Mouse (Mus musculus) midbrain, postnatal 0 days (tissue): ENCODE measurements around the gene Il7r. TPM values are rescaled to one million over a fixed set of nuclear protein-coding genes. Genes with fewer than 3 reads are reported as not detected.
"Not testable (repeated sequence)": the region's sequence is repeated elsewhere in the genome, so short reads cannot be mapped to it uniquely, and the experiment has no call there.

Source experiments
- ATAC-seq: fragments of 200-750 bp; cut with Nextera tagmentation; 2 replicates; pipeline ENCODE4 v1.8.0; 2017; ENCODE audit warnings: moderate number of reproducible peaks, mild to moderate bottlenecking, moderate TSS enrichment, moderate library complexity; ENCODE audit not compliant: low FRiP score
- DNase-seq: peaks from one replicate; pipeline ENCODE4 v3.0.0-alpha.2; 2015; ENCODE audit warnings: low spot score
- H3K27ac ChIP-seq: fragments of 300-500 bp; sonication (generic); 2 replicates; pipeline ENCODE4 v1.5.1; 2014; ENCODE audit warnings: low read depth, mild to moderate bottlenecking, low read length, mixed read lengths
- H3K27me3 ChIP-seq: fragments of 300-500 bp; sonication (generic); 2 replicates; pipeline ENCODE4 v1.6.1; 2014; ENCODE audit warnings: low read length, control low read depth, mixed read lengths; ENCODE audit not compliant: insufficient read depth
- H3K36me3 ChIP-seq: fragments of 300-500 bp; sonication (generic); 2 replicates; pipeline ENCODE4 v1.6.1; 2014; ENCODE audit warnings: low read length, control low read depth, mixed read lengths; ENCODE audit not compliant: insufficient read depth
- H3K4me1 ChIP-seq: fragments of 300-500 bp; sonication (generic); 2 replicates; pipeline ENCODE4 v1.6.1; 2014; ENCODE audit warnings: mild to moderate bottlenecking, control low read depth, antibody characterized with exemption, low read length, mixed read lengths; ENCODE audit not compliant: insufficient read depth
- H3K4me2 ChIP-seq: fragments of 300-500 bp; sonication (generic); 2 replicates; pipeline ENCODE4 v1.6.1; 2014; ENCODE audit warnings: low read depth, mild to moderate bottlenecking, low read length, mixed read lengths; ENCODE audit not compliant: poor library complexity, severe bottlenecking
- H3K4me3 ChIP-seq: fragments of 300-500 bp; sonication (generic); 2 replicates; pipeline ENCODE4 v1.5.1; 2014; ENCODE audit warnings: low read depth, mild to moderate bottlenecking, low read length, moderate library complexity
- H3K9ac ChIP-seq: fragments of 300-500 bp; sonication (generic); replicated peaks from 2 replicates; pipeline ENCODE4 v1.6.1; 2014; ENCODE audit warnings: mild to moderate bottlenecking, low read length, moderate library complexity, mixed read lengths; ENCODE audit not compliant: poor library complexity, severe bottlenecking
- H3K9me3 ChIP-seq: fragments of 300-500 bp; sonication (generic); 2 replicates; pipeline ENCODE4 v1.6.1; 2016; ENCODE audit warnings: low read length, control low read depth
- CTCF ChIP-seq: IDR thresholded peaks from 2 replicates; pipeline ENCODE4 v1.5.1; 2016; ENCODE audit warnings: antibody characterized with exemption, mild to moderate bottlenecking
- whole genome bisulfite sequencing: fragments of 180-500 bp; shearing (Covaris S2); extraction: QIAGEN DNeasy Blood & Tissue Kit; methylation state at CpG from one replicate; pipeline ENCODE4 v1.1.7; 2014; 5-methylcytosine and 5-hydroxymethylcytosine counted together
- polyA plus RNA-seq: library from polyadenylated mRNA; unstranded; fragments of >200 nt; fragmentation: Nextera tagmentation; extraction: Ambion mirVana; gene quantifications from 2 replicates; pipeline ENCODE4 v1.2.1, GENCODE M21; 2015
- total RNA-seq: library from RNA; depleted of rRNA; stranded (reverse); fragments of >200 nt; gene quantifications from 2 replicates; pipeline ENCODE4 v1.2.3, GENCODE M21; 2014

The Il7r gene
- total and polyA plus RNA-seq, 2 experiments from 2014 or later: 0.11 TPM; not detected in 1

DNA sequence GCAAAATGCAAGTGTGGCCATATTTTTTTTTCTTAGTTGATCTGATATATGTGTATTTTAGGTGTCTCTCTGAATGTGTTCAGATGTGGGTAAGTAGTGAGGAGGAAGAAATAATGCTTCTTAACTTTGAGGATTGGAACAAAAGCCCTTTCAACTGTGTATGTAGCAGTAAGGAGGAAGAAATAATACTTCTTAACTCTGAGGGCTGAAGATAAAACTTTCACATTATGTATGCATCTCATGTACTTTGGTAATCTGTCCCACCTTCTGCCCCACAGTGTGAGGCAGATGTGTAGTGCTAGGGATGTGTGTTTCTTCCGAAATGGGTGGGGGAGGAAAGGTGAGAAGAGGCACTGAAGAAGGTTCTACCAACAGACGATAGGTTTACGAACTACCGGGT lies 37.3 kb upstream of the Il7r start:
- Histone ChIP-seq H3K9me3 (no peaks in the 10 kb centered on the region), H3K27ac (no peak overlapping the region), H3K4me2 (no peak overlapping the region), H3K4me3 (no peak overlapping the region), H3K4me1 (no peaks in the 10 kb centered on the region), H3K27me3 (no peaks in the 10 kb centered on the region), H3K36me3 (no peaks in the 10 kb centered on the region), H3K9ac (no peak overlapping the region)
- no peak for ATAC-seq
- DNase-seq: no peak
- WGBS: 89% methylated on average over 4 of the region's 4 CpGs
- no peak for TF ChIP-seq CTCF

DNA sequence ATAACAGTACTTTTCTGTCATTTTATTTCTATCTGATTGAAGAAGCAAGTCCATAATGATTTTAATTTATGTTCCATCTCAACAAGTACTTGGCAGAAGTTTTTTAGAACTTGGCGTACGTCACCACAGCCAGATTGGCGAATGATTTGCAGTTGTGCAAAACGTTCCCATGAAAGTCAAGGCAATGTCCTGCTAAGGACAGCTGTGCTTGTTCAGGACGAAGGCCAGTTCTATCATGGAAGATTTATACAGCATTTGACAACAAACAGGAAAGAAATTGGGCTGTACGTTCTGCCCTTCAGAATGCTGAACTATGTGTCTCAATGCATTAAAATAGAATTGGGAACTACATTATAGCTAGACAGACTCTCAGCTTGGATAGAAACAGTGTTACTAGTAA lies 35.4 kb upstream of the Il7r start:
- ATAC-seq (no peak), DNase-seq (no peak)
- WGBS: 85% methylated on average over 6 of the region's 6 CpGs
- TF ChIP-seq CTCF: no peak
- Histone ChIP-seq H3K36me3 (no peaks in the 10 kb centered on the region), H3K4me2 (no peak overlapping the region), H3K9ac (no peak overlapping the region), H3K9me3 (no peaks in the 10 kb centered on the region), H3K27me3 (no peaks in the 10 kb centered on the region), H3K27ac (no peak overlapping the region), H3K4me3 (no peak overlapping the region), H3K4me1 (no peaks in the 10 kb centered on the region)

DNA sequence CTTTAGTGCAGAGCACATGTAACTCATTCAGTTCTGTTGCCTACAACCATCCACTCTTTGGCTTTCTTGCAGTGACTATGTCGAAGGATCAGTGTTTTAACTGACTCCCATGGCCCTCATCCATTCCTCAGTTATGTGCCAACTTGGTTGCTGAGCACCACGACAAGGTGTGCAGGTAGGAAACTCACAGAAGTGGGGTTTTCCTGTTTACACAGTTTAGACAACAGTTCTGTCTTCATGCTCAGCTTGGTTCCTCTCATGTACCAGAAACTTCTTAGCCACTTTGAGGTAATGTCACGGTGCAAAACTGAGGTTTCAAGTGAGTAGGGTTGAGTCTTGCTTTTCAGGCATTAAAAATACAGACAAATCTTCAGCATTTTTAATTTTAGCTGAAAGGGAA lies 34.2 kb upstream of the Il7r start:
- no peak overlapping the region for H3K27ac ChIP-seq
- ATAC-seq (no peak), DNase-seq (no peak)
- no peak overlapping the region for H3K4me2 ChIP-seq
- H3K4me3 ChIP-seq: no peak overlapping the region
- H3K9me3 ChIP-seq: no peaks in the 10 kb centered on the region
- no peaks in the 10 kb centered on the region for H3K36me3 ChIP-seq
- no peak for TF ChIP-seq CTCF
- no peaks in the 10 kb centered on the region for H3K4me1 ChIP-seq
- no peaks in the 10 kb centered on the region for H3K27me3 ChIP-seq
- no peak overlapping the region for H3K9ac ChIP-seq
- WGBS: 79% methylated on average over 3 of the region's 3 CpGs

DNA sequence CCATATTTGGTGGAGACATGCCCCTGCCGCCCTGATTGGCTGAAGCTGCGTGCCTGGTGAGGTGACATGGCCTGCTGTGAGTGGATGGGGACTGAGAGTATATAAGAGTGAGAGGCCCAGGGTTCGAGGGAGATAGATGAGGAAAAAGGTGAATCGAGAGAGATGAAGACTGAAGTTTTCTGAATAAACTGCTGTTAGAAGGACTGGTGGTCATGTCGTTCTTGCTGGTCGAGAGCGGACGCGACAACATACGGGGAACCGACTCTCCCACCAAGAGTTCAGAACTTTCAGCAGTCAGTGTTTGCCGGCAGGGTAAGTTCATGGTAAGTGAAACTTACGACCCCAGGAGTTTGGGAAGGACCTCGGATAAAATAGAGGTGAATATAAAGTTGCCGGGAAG lies 27.3 kb upstream of the Il7r start:
- ATAC-seq, DNase-seq, H3K4me3 ChIP-seq, H3K9me3 ChIP-seq, H3K4me1 ChIP-seq, H3K27me3 ChIP-seq, H3K27ac ChIP-seq, H3K4me2 ChIP-seq, H3K9ac ChIP-seq, H3K36me3 ChIP-seq: not testable (repeated sequence)
- WGBS: 92% methylated on average over 13 of the region's 15 CpGs

DNA sequence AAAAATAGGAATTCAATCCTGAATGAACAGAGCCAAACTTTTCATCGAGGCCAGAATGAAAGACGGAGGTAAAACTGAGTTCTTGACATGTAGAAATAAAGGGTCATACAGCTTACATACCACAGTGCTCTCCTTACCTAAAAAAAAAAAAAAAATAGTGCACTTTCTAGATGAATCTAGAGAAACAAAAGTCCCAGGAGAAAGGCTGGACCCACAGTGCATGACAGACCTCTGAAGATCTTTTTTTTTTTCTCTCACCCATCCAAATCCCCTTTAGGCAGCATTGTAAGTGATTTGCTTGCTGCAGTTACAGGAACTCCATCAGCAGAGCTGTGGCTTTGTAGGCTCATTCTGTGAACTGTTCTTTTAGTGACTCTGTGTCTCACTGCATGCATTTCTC lies 19.0 kb upstream of the Il7r start:
- no peak overlapping the region for H3K9ac ChIP-seq
- no peaks in the 10 kb centered on the region for H3K4me1 ChIP-seq
- no peak for TF ChIP-seq CTCF
- H3K9me3 ChIP-seq: no peaks in the 10 kb centered on the region
- H3K4me2 ChIP-seq: no peak overlapping the region
- no peak overlapping the region for H3K27ac ChIP-seq
- no peaks in the 10 kb centered on the region for H3K27me3 ChIP-seq
- no peak overlapping the region for H3K4me3 ChIP-seq
- H3K36me3 ChIP-seq: no peaks in the 10 kb centered on the region
- no peak for ATAC-seq
- DNase-seq: no peak
- 92% methylated on average over 2 of the region's 2 CpGs for WGBS

DNA sequence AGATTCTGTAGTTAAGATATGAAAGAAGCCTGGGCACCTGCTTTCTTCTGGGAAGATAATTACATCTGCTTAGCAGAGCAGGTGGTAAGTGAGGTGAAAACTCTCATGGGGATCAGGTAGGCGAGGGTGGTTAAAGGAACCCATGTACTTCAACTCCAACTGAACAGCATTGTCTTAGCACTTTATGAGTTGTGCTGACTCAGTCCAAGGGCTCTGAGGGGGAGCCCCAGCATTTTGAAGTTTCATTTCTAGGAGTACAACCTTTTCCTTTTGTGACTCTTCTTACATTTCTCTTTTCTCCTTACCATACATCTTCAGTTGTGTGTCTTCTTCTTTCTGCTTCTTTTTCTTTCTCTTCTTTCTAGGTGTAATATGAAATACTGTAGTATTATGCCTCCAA lies 5.2 kb upstream of the Il7r start:
- H3K4me2 ChIP-seq: no peak overlapping the region
- no peaks in the 10 kb centered on the region for H3K27me3 ChIP-seq
- ATAC-seq (no peak), DNase-seq (no peak)
- H3K9me3 ChIP-seq: no peaks in the 10 kb centered on the region
- no peak overlapping the region for H3K4me3 ChIP-seq
- TF ChIP-seq CTCF: no peak
- no peaks in the 10 kb centered on the region for H3K36me3 ChIP-seq
- no peak overlapping the region for H3K9ac ChIP-seq
- WGBS: 75% methylated on average over 1 of the region's 1 CpGs
- H3K27ac ChIP-seq: no peak overlapping the region
- no peaks in the 10 kb centered on the region for H3K4me1 ChIP-seq
